Mouse (Mus musculus) lung, postnatal 0 days (tissue): ENCODE measurements around the gene Slc39a8.

Experiments
- CTCF ChIP-seq: IDR thresholded peaks from 2 replicates; pipeline ENCODE4 v1.5.1; 2016; ENCODE audit warnings: antibody characterized with exemption, mild to moderate bottlenecking
- EP300 ChIP-seq: IDR thresholded peaks from 2 replicates; pipeline ENCODE4 v1.6.1; 2016; ENCODE audit warnings: antibody characterized with exemption, mild to moderate bottlenecking, control low read depth

- TF ChIP-seq CTCF, result no peak
- TF ChIP-seq EP300, result no peak
These were observed 78.3 kb downstream of the Slc39a8 start for GRCm38 (mm10) chr3:135903366-135903765.
